Mouse (Mus musculus) lung, adult 2 months (tissue): ENCODE data around the gene G3bp2.

Experiments
- CTCF ChIP-seq: fragments of 200-500 bp; IDR thresholded peaks from 2 replicates; pipeline ENCODE4 v1.5.1; 2011; ENCODE audit warnings: mild to moderate bottlenecking, low read length, control low read depth; ENCODE audit not compliant: insufficient read depth
- POLR2A ChIP-seq: fragments of 200-500 bp; IDR thresholded peaks from 2 replicates; pipeline ENCODE4 v1.6.1; 2011; ENCODE audit warnings: low read depth, mild to moderate bottlenecking, control low read depth, low read length, borderline replicate concordance; ENCODE audit errors: extremely low read depth

- no peak for TF ChIP-seq POLR2A
- TF ChIP-seq CTCF: no peak
Observed at GRCm38 (mm10) chr5:92107282-92107681, 23.8 kb upstream of the G3bp2 start.
